Mouse (Mus musculus) forebrain, postnatal 0 days (tissue): ENCODE measurements around the gene S100a5. TPM values are rescaled to one million over a fixed set of nuclear protein-coding genes. Genes with fewer than 3 reads are reported as not detected.

Experiments used
- ATAC-seq: fragments of 200-750 bp; cut with Nextera tagmentation; 2 replicates; pipeline ENCODE4 v1.8.0; 2017; ENCODE audit warnings: mild to moderate bottlenecking, moderate library complexity
- DNase-seq: peaks from one replicate; pipeline ENCODE4 v3.0.0-alpha.2; 2015
- H3K27ac ChIP-seq: fragments of 300-500 bp; sonication (generic); 2 replicates; pipeline ENCODE4 v1.5.1; 2014; ENCODE audit warnings: low read depth, mild to moderate bottlenecking, antibody characterized with exemption, low read length, moderate library complexity, mixed read lengths
- H3K27me3 ChIP-seq: fragments of 300-500 bp; sonication (generic); 2 replicates; pipeline ENCODE4 v1.6.1; 2014; ENCODE audit warnings: mild to moderate bottlenecking, low read length, mixed read lengths; ENCODE audit not compliant: insufficient read depth
- H3K36me3 ChIP-seq: fragments of 300-500 bp; sonication (generic); 2 replicates; pipeline ENCODE4 v1.6.1; 2014; ENCODE audit warnings: mild to moderate bottlenecking, moderate library complexity; ENCODE audit not compliant: insufficient read depth
- H3K4me1 ChIP-seq: fragments of 300-500 bp; sonication (generic); 2 replicates; pipeline ENCODE4 v1.6.1; 2014; ENCODE audit warnings: antibody characterized with exemption; ENCODE audit not compliant: insufficient read depth
- H3K4me2 ChIP-seq: fragments of 300-500 bp; sonication (generic); 2 replicates; pipeline ENCODE4 v1.6.1; 2014; ENCODE audit warnings: low read depth, mild to moderate bottlenecking, moderate library complexity
- H3K4me3 ChIP-seq: fragments of 300-500 bp; sonication (generic); 2 replicates; pipeline ENCODE4 v1.5.1; 2014; ENCODE audit warnings: low read depth, low read length, mixed read lengths
- H3K9ac ChIP-seq: fragments of 300-500 bp; sonication (generic); 2 replicates; pipeline ENCODE4 v1.6.1; 2014; ENCODE audit warnings: mild to moderate bottlenecking
- H3K9me3 ChIP-seq: fragments of 300-500 bp; sonication (generic); 2 replicates; pipeline ENCODE4 v1.6.1; 2016; ENCODE audit warnings: low read length
- CTCF ChIP-seq: sonication (generic); IDR thresholded peaks from 2 replicates; pipeline ENCODE4 v1.5.1; 2016; ENCODE audit warnings: antibody characterized with exemption, control low read depth, low read depth
- WGBS: fragments of 180-500 bp; shearing (Covaris S2); extraction: QIAGEN DNeasy Blood & Tissue Kit; methylation state at CpG from one replicate; pipeline ENCODE4 v1.1.7; 2014; 5-methylcytosine and 5-hydroxymethylcytosine counted together
- polyA plus RNA-seq: library from polyadenylated mRNA; unstranded; fragments of >200 nt; fragmentation: Nextera tagmentation; extraction: Ambion mirVana; gene quantifications from 2 replicates; pipeline ENCODE4 v1.2.1, GENCODE M21; 2015
- total RNA-seq: library from RNA; depleted of rRNA; stranded (reverse); fragments of >200 nt; gene quantifications from 2 replicates; pipeline ENCODE4 v1.2.3, GENCODE M21; 2014

The S100a5 gene
- total and polyA plus RNA-seq, 2 experiments from 2014 or later: not detected

GRCm38 (mm10) chr3:90600036-90600435, 8.3 kb upstream of the S100a5 start:
- Histone ChIP-seq H3K27ac (no peak overlapping the region), H3K27me3 (no peaks in the 10 kb centered on the region), H3K9me3 (no peaks in the 10 kb centered on the region), H3K4me2 (no peak overlapping the region), H3K4me1 (0 out of 2 replicates have a peak, but pooled peaks cover 3% of the 10 kb centered on the region), H3K36me3 (no peaks in the 10 kb centered on the region), H3K9ac (no peak overlapping the region), H3K4me3 (no peak overlapping the region)
- TF ChIP-seq CTCF: no peak
- ATAC-seq: no peak
- WGBS: 83% methylated on average over 6 of the region's 6 CpGs
- DNase-seq: no peak

DNA sequence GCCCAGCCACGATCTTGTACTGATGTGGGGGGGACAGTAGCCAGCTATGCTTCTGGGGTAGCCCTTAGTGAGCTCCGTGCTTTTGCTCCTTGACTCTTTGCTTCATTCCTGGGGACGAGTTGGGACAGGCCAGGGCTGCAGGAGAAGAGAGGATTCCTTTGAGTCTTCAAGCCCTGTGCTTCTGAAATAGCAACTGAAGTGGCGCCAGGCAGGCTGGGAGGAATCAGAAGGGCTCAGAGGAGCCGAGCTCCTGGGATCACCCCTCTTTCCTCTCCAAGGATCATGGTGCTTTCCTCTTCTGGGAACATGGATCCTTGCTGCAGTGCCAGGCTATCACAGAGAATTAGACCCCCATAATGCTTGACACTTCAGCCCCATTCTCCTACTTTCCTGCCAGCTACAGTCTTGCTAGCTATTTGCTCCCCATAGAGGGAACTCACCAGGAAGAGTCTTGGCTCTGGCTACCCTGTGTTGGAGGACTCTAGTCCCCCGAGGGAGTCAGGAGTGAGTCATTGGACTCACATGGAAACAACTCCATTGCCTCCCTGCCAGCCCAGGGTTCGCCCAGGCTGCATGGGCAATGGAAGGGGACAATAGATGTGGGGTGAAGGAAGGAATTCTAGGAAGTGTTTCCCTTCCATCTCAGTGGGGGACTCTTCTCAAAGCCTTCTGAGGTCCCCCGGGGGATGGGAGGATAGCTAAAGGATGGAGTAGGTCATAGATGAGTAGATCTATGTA, 7.7 kb upstream of the S100a5 start:
- Histone ChIP-seq H3K9ac (no peak overlapping the region), H3K27me3 (no peaks in the 10 kb centered on the region), H3K4me2 (no peak overlapping the region), H3K4me1 (0 out of 2 replicates have a peak, but pooled peaks cover 3% of the 10 kb centered on the region), H3K4me3 (no peak overlapping the region), H3K36me3 (no peaks in the 10 kb centered on the region), H3K9me3 (no peaks in the 10 kb centered on the region), H3K27ac (no peak overlapping the region)
- WGBS: 79% methylated on average over 8 of the region's 8 CpGs
- DNase-seq: no peak
- ATAC-seq: no peak
- no peak for TF ChIP-seq CTCF

DNA sequence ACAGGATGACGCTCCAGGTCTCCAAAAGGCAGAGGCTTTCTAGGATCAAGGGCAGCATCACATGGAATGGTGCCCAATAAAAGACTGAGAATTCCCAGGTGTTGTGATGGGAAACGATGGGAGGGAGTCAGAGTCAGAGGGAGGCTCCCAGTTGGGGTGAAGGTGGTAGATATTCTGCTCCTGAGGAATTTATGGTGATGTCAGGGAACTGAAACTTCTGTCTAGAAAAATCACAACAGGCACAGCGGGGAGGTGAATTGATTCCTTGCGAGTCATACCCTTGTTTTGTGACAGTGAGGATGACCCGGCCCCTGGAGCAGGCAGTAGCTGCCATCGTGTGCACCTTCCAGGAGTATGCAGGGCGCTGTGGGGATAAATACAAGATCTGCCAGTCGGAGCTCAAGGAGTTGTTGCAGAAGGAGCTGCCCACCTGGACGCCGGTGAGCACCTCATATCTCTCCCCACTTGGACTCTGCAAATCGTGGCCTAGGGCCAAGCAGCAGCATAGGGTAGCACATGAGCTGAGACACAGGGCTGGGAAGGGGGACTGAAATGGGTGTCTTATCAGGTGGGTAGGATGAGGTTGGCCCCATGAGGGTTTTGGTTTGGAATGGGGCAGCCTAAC, 6.7 kb upstream of the S100a5 start, which contains the start of gene Gm42674:
Gene Gm42674, plus strand, starts transcription at position 419 of the 625 bp plus-strand sequence.
- H3K27me3 ChIP-seq: no peaks in the 10 kb centered on the region
- ATAC-seq (no peak), DNase-seq (no peak)
- H3K4me2 ChIP-seq: no peak within 1 kb of the TSS
- H3K36me3 ChIP-seq: no peaks in the 10 kb centered on the region
- WGBS: 87% methylated on average over 11 of the region's 11 CpGs
- H3K27ac ChIP-seq: no peak within 1 kb of the TSS
- no peak for TF ChIP-seq CTCF
- no peak within 1 kb of the TSS for H3K4me3 ChIP-seq
- no peak within 1 kb of the TSS for H3K9ac ChIP-seq
- 0 out of 2 replicates have a peak, but pooled peaks cover 3% of the 10 kb centered on the region for H3K4me1 ChIP-seq
- H3K9me3 ChIP-seq: no peaks in the 10 kb centered on the region

DNA sequence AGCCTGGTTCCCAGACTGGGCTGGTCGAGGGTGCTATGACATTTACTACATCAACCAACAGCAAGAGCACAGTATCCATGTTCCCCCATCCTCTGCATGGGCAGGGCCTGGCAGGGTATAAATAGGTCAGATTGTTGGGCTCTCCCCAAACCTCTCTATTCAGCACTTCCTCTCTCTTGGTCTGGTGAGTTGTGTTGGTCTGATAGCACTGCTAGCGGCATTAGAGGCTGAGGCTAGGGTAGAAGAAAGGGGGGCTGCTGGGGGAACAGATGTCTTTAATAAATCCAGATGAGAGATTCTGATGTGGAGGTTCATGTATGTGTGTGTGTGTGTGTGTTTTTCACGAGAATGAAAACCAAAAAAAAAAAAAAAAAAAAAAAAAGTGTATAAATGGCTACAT, 4.7 kb upstream of the S100a5 start, which contains the start of gene S100a4:
Gene S100a4, plus strand, starts transcription at position 149 of the 400 bp plus-strand sequence.
- no peak for TF ChIP-seq CTCF
- no peak within 1 kb of the TSS for H3K4me3 ChIP-seq
- WGBS: 59% methylated on average over 3 of the region's 3 CpGs
- DNase-seq (no peak), ATAC-seq (0 out of 2 replicates have a peak, but pooled peaks have one; percentile 21)
- no peaks in the 10 kb centered on the region for H3K36me3 ChIP-seq
- H3K27me3 ChIP-seq: no peaks in the 10 kb centered on the region
- H3K9ac ChIP-seq: no peak within 1 kb of the TSS
- no peak within 1 kb of the TSS for H3K27ac ChIP-seq
- 0 out of 2 replicates have a peak, but pooled peaks cover 3% of the 10 kb centered on the region for H3K4me1 ChIP-seq
- no peaks in the 10 kb centered on the region for H3K9me3 ChIP-seq
- no peak within 1 kb of the TSS for H3K4me2 ChIP-seq

- Histone ChIP-seq H3K27me3 (no peaks in the 10 kb centered on the region), H3K4me1 (0 out of 2 replicates have a peak, but pooled peaks cover 3% of the 10 kb centered on the region), H3K27ac (no peak overlapping the region), H3K4me3 (no peak overlapping the region), H3K36me3 (no peaks in the 10 kb centered on the region), H3K4me2 (no peak overlapping the region), H3K9ac (no peak overlapping the region), H3K9me3 (no peaks in the 10 kb centered on the region)
- TF ChIP-seq CTCF: no peak
- WGBS: 7% methylated on average over 4 of the region's 4 CpGs
- DNase-seq: peak; percentile 68
- peak; percentile 76 for ATAC-seq
Observed at GRCm38 (mm10) chr3:90604416-90604815, 3.9 kb upstream of the S100a5 start.

DNA sequence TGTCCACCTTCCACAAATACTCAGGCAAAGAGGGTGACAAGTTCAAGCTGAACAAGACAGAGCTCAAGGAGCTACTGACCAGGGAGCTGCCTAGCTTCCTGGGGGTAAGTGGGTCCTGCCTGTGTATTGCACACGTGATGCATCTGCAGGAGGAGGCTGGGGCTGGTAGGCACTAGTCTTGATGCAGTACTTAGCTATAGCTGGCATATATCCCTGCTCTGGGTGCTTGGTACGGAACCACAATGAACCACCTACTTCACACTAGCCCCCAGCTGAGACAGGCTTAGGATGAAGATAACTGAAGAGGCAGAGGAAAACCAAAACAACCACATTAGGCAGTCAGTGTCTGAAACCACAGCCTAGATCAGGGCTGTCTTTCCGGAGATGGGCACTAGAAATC, 3.3 kb upstream of the S100a5 start:
- Histone ChIP-seq H3K36me3 (no peaks in the 10 kb centered on the region), H3K9me3 (no peaks in the 10 kb centered on the region), H3K4me2 (no peak overlapping the region), H3K9ac (no peak overlapping the region), H3K27ac (no peak overlapping the region), H3K4me1 (0 out of 2 replicates have a peak, but pooled peaks cover 3% of the 10 kb centered on the region), H3K27me3 (no peaks in the 10 kb centered on the region), H3K4me3 (no peak overlapping the region)
- 78% methylated on average over 3 of the region's 3 CpGs for WGBS
- TF ChIP-seq CTCF: no peak
- ATAC-seq (no peak), DNase-seq (no peak)

GRCm38 (mm10) chr3:90605736-90606135, 2.6 kb upstream of the S100a5 start:
- no peak for DNase-seq
- Histone ChIP-seq H3K4me1 (0 out of 2 replicates have a peak, but pooled peaks cover 3% of the 10 kb centered on the region), H3K4me2 (no peak overlapping the region), H3K9ac (no peak overlapping the region), H3K27me3 (no peaks in the 10 kb centered on the region), H3K36me3 (no peaks in the 10 kb centered on the region), H3K9me3 (no peaks in the 10 kb centered on the region), H3K4me3 (no peak overlapping the region), H3K27ac (no peak overlapping the region)
- ATAC-seq: no peak
- no peak for TF ChIP-seq CTCF
- 90% methylated on average over 2 of the region's 2 CpGs for WGBS
